Mouse (Mus musculus) kidney, postnatal 0 days (tissue): Measurements from ENCODE around the gene Rbbp4. TPM values are rescaled to one million over a fixed set of nuclear protein-coding genes. Genes with fewer than 3 reads are reported as not detected.

ENCODE experiments used
- ATAC-seq: fragments of 200-750 bp; cut with Nextera tagmentation; replicated peaks from 2 replicates; pipeline ENCODE4 v1.8.0; 2017; ENCODE audit warnings: low read depth, moderate number of reproducible peaks, moderate TSS enrichment, moderate library complexity; ENCODE audit not compliant: low FRiP score
- DNase-seq: peaks from one replicate; pipeline ENCODE4 v3.0.0-alpha.2; 2016; ENCODE audit warnings: low spot score
- H3K27ac ChIP-seq: fragments of 300-500 bp; sonication (generic); 2 replicates; pipeline ENCODE4 v1.5.1; 2014; ENCODE audit warnings: mild to moderate bottlenecking
- H3K27me3 ChIP-seq: fragments of 300-500 bp; sonication (generic); 2 replicates; pipeline ENCODE4 v1.6.1; 2014; ENCODE audit warnings: low read length, mixed read lengths; ENCODE audit not compliant: insufficient read depth
- H3K36me3 ChIP-seq: fragments of 300-500 bp; sonication (generic); 2 replicates; pipeline ENCODE4 v1.6.1; 2014; ENCODE audit warnings: low read length, mixed read lengths; ENCODE audit not compliant: insufficient read depth
- H3K4me1 ChIP-seq: fragments of 300-500 bp; sonication (generic); replicated peaks from 2 replicates; pipeline ENCODE4 v1.6.1; 2014; ENCODE audit warnings: antibody characterized with exemption, low read length, mixed read lengths; ENCODE audit not compliant: insufficient read depth
- H3K4me2 ChIP-seq: fragments of 300-500 bp; sonication (generic); 2 replicates; pipeline ENCODE4 v1.6.1; 2014; ENCODE audit warnings: mild to moderate bottlenecking, low read length, moderate library complexity, mixed read lengths
- H3K4me3 ChIP-seq: fragments of 300-500 bp; sonication (generic); replicated peaks from 2 replicates; pipeline ENCODE4 v1.5.1; 2014; ENCODE audit warnings: low read depth, low read length
- H3K9ac ChIP-seq: fragments of 300-500 bp; sonication (generic); 2 replicates; pipeline ENCODE4 v1.6.1; 2014; ENCODE audit warnings: low read depth, low read length
- H3K9me3 ChIP-seq: fragments of 300-500 bp; sonication (generic); replicated peaks from 2 replicates; pipeline ENCODE4 v1.6.1; 2016; ENCODE audit warnings: low read length, inconsistent platforms, mixed read lengths
- CTCF ChIP-seq: IDR thresholded peaks from 2 replicates; pipeline ENCODE4 v1.5.1; 2016; ENCODE audit warnings: antibody characterized with exemption, low read depth, mild to moderate bottlenecking, moderate library complexity
- WGBS: fragments of 180-500 bp; shearing (Covaris S2); extraction: QIAGEN DNeasy Blood & Tissue Kit; methylation state at CpG from one replicate; pipeline ENCODE4 v1.1.7; 2014; 5-methylcytosine and 5-hydroxymethylcytosine counted together
- microRNA-seq: library from miRNA; unstranded; fragments of <30 nt; microRNA quantifications from one replicate; pipeline ENCODE4, GENCODE M21; 2016
- polyA plus RNA-seq: library from polyadenylated mRNA; unstranded; fragments of >200 nt; fragmentation: Nextera tagmentation; extraction: Ambion mirVana; gene quantifications from 2 replicates; pipeline ENCODE4 v1.2.1, GENCODE M21; 2015

The Rbbp4 gene
- polyA plus RNA-seq, 1 experiment from 2014 or later, result 339 TPM

DNA sequence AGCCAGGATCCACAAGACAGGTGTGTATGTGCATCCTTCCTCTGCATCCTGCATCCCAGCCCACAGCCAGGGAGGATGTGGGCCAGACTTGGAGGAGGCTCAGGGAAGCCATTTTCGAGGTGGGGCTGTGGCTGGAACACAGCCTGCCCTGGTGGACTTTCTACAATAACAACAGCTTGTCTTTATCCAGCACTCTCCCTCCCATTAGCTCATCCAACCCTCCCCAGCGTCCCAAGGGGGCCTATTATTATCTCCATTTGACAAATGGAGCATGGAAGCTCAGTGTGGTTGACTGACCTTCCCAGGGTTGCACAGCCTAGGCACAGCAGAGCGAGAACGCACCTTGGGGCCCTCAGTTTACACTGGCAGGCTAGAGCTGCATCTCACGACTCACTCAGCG lies 74.5 kb downstream of the Rbbp4 start:
- WGBS, result 14% methylated on average over 6 of the region's 6 CpGs
- DNase-seq (peak; percentile 64), ATAC-seq (no peak)
- Histone ChIP-seq H3K9me3 (no peaks in the 10 kb centered on the region), H3K4me1 (peaks cover 13% of the 10 kb centered on the region), H3K36me3 (no peaks in the 10 kb centered on the region), H3K27ac (no peak overlapping the region), H3K4me2 (no peak overlapping the region), H3K27me3 (no peaks in the 10 kb centered on the region), H3K9ac (no peak overlapping the region), H3K4me3 (no peak overlapping the region)
- no peak for TF ChIP-seq CTCF

DNA sequence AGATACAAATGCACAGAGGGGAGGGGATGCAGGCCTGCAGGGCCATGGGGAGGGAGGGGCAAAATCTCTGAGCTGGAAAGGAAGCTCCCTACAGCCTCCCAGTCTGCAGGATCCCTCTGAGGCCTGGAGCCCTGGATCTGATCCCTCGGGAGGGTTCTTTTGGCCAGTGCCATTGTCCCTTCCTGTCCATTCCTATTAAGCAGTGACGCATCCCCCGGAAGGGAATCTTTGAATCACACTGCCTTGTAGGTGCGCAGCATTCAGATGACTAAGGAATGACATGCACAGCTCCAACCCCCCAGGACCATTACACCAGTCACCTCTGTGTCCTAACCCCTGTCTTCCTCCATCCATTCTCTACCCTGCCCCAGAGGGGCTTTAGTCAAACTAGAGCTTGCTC lies 76.1 kb downstream of the Rbbp4 start:
- Histone ChIP-seq H3K27me3 (no peaks in the 10 kb centered on the region), H3K4me1 (peaks cover 13% of the 10 kb centered on the region), H3K9ac (no peak overlapping the region), H3K9me3 (no peaks in the 10 kb centered on the region), H3K27ac (no peak overlapping the region), H3K4me2 (no peak overlapping the region), H3K4me3 (no peak overlapping the region), H3K36me3 (no peaks in the 10 kb centered on the region)
- DNase-seq (no peak), ATAC-seq (no peak)
- 64% methylated on average over 4 of the region's 4 CpGs for WGBS
- no peak for TF ChIP-seq CTCF

Small RNAs within 50 kb of the gene (microRNA-seq; reads per million reads assigned to microRNA genes)
- gene Gm22994, result not detected

Other genes starting within 250 kb of the Rbbp4 start
- 10.2 and 10.5 TPM in 2 replicates for gene Tmem54, start 229.8 kb downstream of the Rbbp4 start, polyA plus RNA-seq
- 0.94 and 1.0 TPM in 2 replicates for gene Hpca, start 213.3 kb downstream of the Rbbp4 start, polyA plus RNA-seq
- 5.9 and 6.3 TPM in 2 replicates for gene Fndc5, start 198.4 kb downstream of the Rbbp4 start, polyA plus RNA-seq
- 14.5 and 15.6 TPM in 2 replicates for gene S100pbp, start 145.6 kb downstream of the Rbbp4 start, polyA plus RNA-seq
- 48.9 and 55.9 TPM in 2 replicates for gene Yars, start 145.6 kb downstream of the Rbbp4 start, polyA plus RNA-seq
- gene C77080, start 74.0 kb downstream of the Rbbp4 start, polyA plus RNA-seq, result 9.8 and 11.3 TPM in 2 replicates
- 0.63 and 0.78 TPM in 2 replicates for gene Sync, start 47.8 kb downstream of the Rbbp4 start, polyA plus RNA-seq
- gene Zbtb8os, start 325 bp upstream of the Rbbp4 start, polyA plus RNA-seq, result 55.9 and 60.8 TPM in 2 replicates
- 12.3 and 13.7 TPM in 2 replicates for gene Zbtb8a, start 42.7 kb upstream of the Rbbp4 start, polyA plus RNA-seq
- gene Zbtb8b, start 105.5 kb upstream of the Rbbp4 start, polyA plus RNA-seq, result 3.7 and 3.8 TPM in 2 replicates
- gene Bsdc1, start 126.2 kb upstream of the Rbbp4 start, polyA plus RNA-seq, result 25.6 and 27.8 TPM in 2 replicates
- 0.10 TPM in 1 of 2 replicates, not detected in the other for gene Tssk3, start 155.7 kb upstream of the Rbbp4 start, polyA plus RNA-seq
- 0.37 and 0.78 TPM in 2 replicates for gene Fam229a, start 155.8 kb upstream of the Rbbp4 start, polyA plus RNA-seq
- 613 and 625 TPM in 2 replicates for gene Marcksl1, start 178.2 kb upstream of the Rbbp4 start, polyA plus RNA-seq
- 170 and 196 TPM in 2 replicates for gene Hdac1, start 207.3 kb upstream of the Rbbp4 start, polyA plus RNA-seq
- 8.8 and 9.1 TPM in 2 replicates for gene Lck, start 238.3 kb upstream of the Rbbp4 start, polyA plus RNA-seq
- 39.9 and 40.3 TPM in 2 replicates for gene Fam167b, start 243.2 kb upstream of the Rbbp4 start, polyA plus RNA-seq